Mouse (Mus musculus) midbrain, postnatal 0 days (tissue): Measurements from ENCODE around the gene Tmem208. TPM values are rescaled to one million over a fixed set of nuclear protein-coding genes. Genes with fewer than 3 reads are reported as not detected.

ENCODE experiments used
- ATAC-seq: fragments of 200-750 bp; cut with Nextera tagmentation; 2 replicates; pipeline ENCODE4 v1.8.0; 2017; ENCODE audit warnings: moderate number of reproducible peaks, mild to moderate bottlenecking, moderate TSS enrichment, moderate library complexity; ENCODE audit not compliant: low FRiP score
- DNase-seq: peaks from one replicate; pipeline ENCODE4 v3.0.0-alpha.2; 2015; ENCODE audit warnings: low spot score
- H3K27ac ChIP-seq: fragments of 300-500 bp; sonication (generic); 2 replicates; pipeline ENCODE4 v1.5.1; 2014; ENCODE audit warnings: low read depth, mild to moderate bottlenecking, low read length, mixed read lengths
- H3K27me3 ChIP-seq: fragments of 300-500 bp; sonication (generic); 2 replicates; pipeline ENCODE4 v1.6.1; 2014; ENCODE audit warnings: low read length, control low read depth, mixed read lengths; ENCODE audit not compliant: insufficient read depth
- H3K36me3 ChIP-seq: fragments of 300-500 bp; sonication (generic); 2 replicates; pipeline ENCODE4 v1.6.1; 2014; ENCODE audit warnings: low read length, control low read depth, mixed read lengths; ENCODE audit not compliant: insufficient read depth
- H3K4me1 ChIP-seq: fragments of 300-500 bp; sonication (generic); 2 replicates; pipeline ENCODE4 v1.6.1; 2014; ENCODE audit warnings: mild to moderate bottlenecking, control low read depth, antibody characterized with exemption, low read length, mixed read lengths; ENCODE audit not compliant: insufficient read depth
- H3K4me2 ChIP-seq: fragments of 300-500 bp; sonication (generic); 2 replicates; pipeline ENCODE4 v1.6.1; 2014; ENCODE audit warnings: low read depth, mild to moderate bottlenecking, low read length, mixed read lengths; ENCODE audit not compliant: poor library complexity, severe bottlenecking
- H3K4me3 ChIP-seq: fragments of 300-500 bp; sonication (generic); 2 replicates; pipeline ENCODE4 v1.5.1; 2014; ENCODE audit warnings: low read depth, mild to moderate bottlenecking, low read length, moderate library complexity
- H3K9ac ChIP-seq: fragments of 300-500 bp; sonication (generic); replicated peaks from 2 replicates; pipeline ENCODE4 v1.6.1; 2014; ENCODE audit warnings: mild to moderate bottlenecking, low read length, moderate library complexity, mixed read lengths; ENCODE audit not compliant: poor library complexity, severe bottlenecking
- H3K9me3 ChIP-seq: fragments of 300-500 bp; sonication (generic); 2 replicates; pipeline ENCODE4 v1.6.1; 2016; ENCODE audit warnings: low read length, control low read depth
- CTCF ChIP-seq: IDR thresholded peaks from 2 replicates; pipeline ENCODE4 v1.5.1; 2016; ENCODE audit warnings: antibody characterized with exemption, mild to moderate bottlenecking
- WGBS: fragments of 180-500 bp; shearing (Covaris S2); extraction: QIAGEN DNeasy Blood & Tissue Kit; methylation state at CpG from one replicate; pipeline ENCODE4 v1.1.7; 2014; 5-methylcytosine and 5-hydroxymethylcytosine counted together
- polyA plus RNA-seq: library from polyadenylated mRNA; unstranded; fragments of >200 nt; fragmentation: Nextera tagmentation; extraction: Ambion mirVana; gene quantifications from 2 replicates; pipeline ENCODE4 v1.2.1, GENCODE M21; 2015
- total RNA-seq: library from RNA; depleted of rRNA; stranded (reverse); fragments of >200 nt; gene quantifications from 2 replicates; pipeline ENCODE4 v1.2.3, GENCODE M21; 2014

The Tmem208 gene
- total and polyA plus RNA-seq, 2 experiments from 2014 or later, result 88.4 to 129 TPM

- peaks cover 15% of the 10 kb centered on the region; the same call in 1 of the 2 replicates for H3K4me1 ChIP-seq
- H3K27me3 ChIP-seq, result no peaks in the 10 kb centered on the region
- 89% methylated on average over 8 of the region's 8 CpGs for WGBS
- H3K9ac ChIP-seq, result no peak overlapping the region
- no peak for TF ChIP-seq CTCF
- H3K9me3 ChIP-seq, result no peaks in the 10 kb centered on the region
- no peak for ATAC-seq
- no peak overlapping the region for H3K4me3 ChIP-seq
- H3K4me2 ChIP-seq, result no peak overlapping the region
- H3K36me3 ChIP-seq, result peaks cover 49% of the 10 kb centered on the region
- H3K27ac ChIP-seq, result no peak overlapping the region
- DNase-seq, result no peak
Observed at GRCm38 (mm10) chr8:105303396-105303795, 22.8 kb upstream of the Tmem208 start.

- Histone ChIP-seq H3K27me3 (no peaks in the 10 kb centered on the region), H3K4me2 (no peak overlapping the region), H3K27ac (no peak overlapping the region), H3K4me3 (no peak overlapping the region), H3K4me1 (peaks cover 10% of the 10 kb centered on the region; the same call in 1 of the 2 replicates), H3K9me3 (no peaks in the 10 kb centered on the region), H3K9ac (0 out of 2 replicates have a peak overlapping the region, but pooled peaks have one; percentile 8), H3K36me3 (peaks cover 52% of the 10 kb centered on the region)
- WGBS, result 86% methylated on average over 9 of the region's 9 CpGs
- TF ChIP-seq CTCF, result no peak
- ATAC-seq, result no peak
- DNase-seq, result no peak
Observed at GRCm38 (mm10) chr8:105303874-105304273, 22.3 kb upstream of the Tmem208 start.

DNA sequence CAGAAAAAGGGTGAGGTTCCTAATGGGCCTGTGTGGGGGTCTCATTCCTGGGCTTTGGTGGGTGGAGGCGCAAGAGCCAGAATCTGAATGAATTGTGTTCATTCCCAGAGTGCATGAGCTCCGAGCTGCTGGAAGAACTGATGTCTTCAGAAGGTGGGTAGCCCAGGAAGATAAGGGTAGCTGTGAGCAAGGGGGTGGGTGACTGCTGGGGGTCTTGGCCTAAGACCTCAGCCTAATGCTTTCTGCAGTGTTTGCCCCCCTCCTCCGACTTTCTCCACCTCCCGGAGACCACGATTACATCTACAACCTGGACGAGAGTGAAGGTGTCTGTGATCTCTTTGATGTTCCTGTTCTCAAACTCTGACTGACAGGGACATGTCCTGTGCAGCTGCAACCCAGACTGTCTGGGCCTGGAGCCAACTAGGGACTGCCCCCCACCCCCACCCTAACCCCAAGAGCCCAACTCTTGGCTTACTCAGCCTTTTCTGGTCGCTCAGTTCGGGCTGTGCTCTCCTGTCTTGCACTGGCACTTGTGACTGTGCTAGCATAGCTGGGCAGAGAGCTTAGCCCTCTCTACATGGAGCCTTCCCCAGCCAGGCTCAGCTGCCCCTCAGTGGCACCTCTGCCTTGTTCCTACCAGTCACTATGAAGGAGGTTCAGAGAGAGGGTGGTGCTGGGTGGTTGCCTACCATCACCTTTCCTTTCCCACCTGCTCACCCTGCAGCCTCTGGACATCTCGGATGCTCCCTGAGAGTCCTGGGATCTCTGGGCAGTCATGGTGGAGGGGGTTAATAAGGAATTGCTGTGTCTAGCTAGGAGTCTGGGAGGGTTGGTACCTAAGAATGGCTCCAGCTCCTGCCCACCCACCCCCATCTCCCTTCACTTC is 21.6 kb upstream of the Tmem208 start:
- Histone ChIP-seq H3K4me3 (no peak overlapping the region), H3K9ac (0 out of 2 replicates have a peak overlapping the region, but pooled peaks have one; percentile 8), H3K4me2 (no peak overlapping the region), H3K4me1 (peaks cover 9% of the 10 kb centered on the region; the same call in 1 of the 2 replicates), H3K27me3 (no peaks in the 10 kb centered on the region), H3K27ac (no peak overlapping the region), H3K36me3 (peaks cover 52% of the 10 kb centered on the region), H3K9me3 (no peaks in the 10 kb centered on the region)
- no peak for TF ChIP-seq CTCF
- ATAC-seq (no peak), DNase-seq (no peak)
- WGBS, result 64% methylated on average over 9 of the region's 9 CpGs

DNA sequence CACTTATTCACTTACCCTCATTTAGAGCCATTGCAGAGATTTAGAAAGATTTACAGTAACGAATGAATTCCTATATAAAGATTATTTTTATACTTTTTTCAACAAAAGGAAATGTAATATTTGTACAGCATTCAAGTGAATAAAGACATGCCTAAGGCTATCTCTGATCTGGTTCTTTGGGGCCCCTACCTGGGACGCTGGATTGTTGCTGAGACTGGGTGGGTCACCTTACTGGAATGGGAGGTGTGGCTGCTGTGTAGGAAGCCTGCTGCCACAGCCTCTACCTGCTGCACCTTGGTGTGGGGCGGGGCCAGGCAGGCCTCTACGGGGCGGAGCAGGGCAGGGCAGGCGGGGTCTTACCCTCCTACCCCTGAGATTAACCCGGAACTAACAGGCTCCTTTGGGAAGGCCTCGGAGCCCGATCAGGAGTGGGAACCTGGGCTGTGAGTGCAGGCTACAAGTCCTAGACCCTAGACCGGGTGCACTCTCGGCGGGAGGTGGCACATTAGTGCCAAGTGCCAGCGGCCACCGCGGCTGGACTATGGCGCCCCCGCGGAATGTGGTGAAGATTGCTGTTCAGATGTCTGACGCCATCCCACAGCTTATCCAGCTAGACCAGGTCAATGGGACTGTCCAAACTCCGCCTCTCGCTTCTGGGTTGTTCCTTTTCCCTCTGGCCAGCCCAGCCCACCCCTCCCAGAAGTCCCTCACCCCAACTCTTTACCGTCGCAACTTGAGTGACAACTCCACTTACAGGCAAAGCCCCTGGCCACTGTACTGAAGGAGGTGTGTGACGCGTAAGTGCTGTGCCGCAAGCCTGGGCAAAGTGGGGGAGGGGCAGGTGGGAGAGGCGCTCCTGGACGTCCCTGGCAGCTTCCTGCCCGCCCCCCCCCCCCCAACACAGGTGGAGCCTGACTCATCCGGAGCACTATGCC is 20.7 kb upstream of the Tmem208 start, which contains the start of gene Elmo3:
Gene Elmo3 (plus strand): TSS at position 391 of the 935 bp plus-strand sequence.
- peak within 1 kb of the TSS; percentile 10; the same call in 1 of the 2 replicates for H3K4me3 ChIP-seq
- DNase-seq, result peak; percentile 55
- peak within 1 kb of the TSS; percentile 47 for H3K4me2 ChIP-seq
- H3K36me3 ChIP-seq, result peaks cover 53% of the 10 kb centered on the region
- no peaks in the 10 kb centered on the region for H3K27me3 ChIP-seq
- peaks cover 9% of the 10 kb centered on the region; the same call in 1 of the 2 replicates for H3K4me1 ChIP-seq
- TF ChIP-seq CTCF, result peak; percentile 28; the same call in 1 of the 2 replicates
- ATAC-seq, result peak; percentile 51
- H3K27ac ChIP-seq, result no peak within 1 kb of the TSS
- no peaks in the 10 kb centered on the region for H3K9me3 ChIP-seq
- H3K9ac ChIP-seq, result peak within 1 kb of the TSS; percentile 44
- 9% methylated on average over 30 of the region's 30 CpGs for WGBS

- H3K36me3 ChIP-seq, result peaks cover 48% of the 10 kb centered on the region
- DNase-seq, result no peak
- peak; percentile 15; the same call in 1 of the 2 replicates for ATAC-seq
- no peaks in the 10 kb centered on the region for H3K27me3 ChIP-seq
- no peak overlapping the region for H3K27ac ChIP-seq
- peak overlapping the region; percentile 47 for H3K4me2 ChIP-seq
- H3K9ac ChIP-seq, result peak overlapping the region; percentile 44; the same call in 1 of the 2 replicates
- peaks cover 9% of the 10 kb centered on the region; the same call in 1 of the 2 replicates for H3K4me1 ChIP-seq
- 59% methylated on average over 5 of the region's 5 CpGs for WGBS
- TF ChIP-seq CTCF, result no peak
- no peaks in the 10 kb centered on the region for H3K9me3 ChIP-seq
- no peak overlapping the region for H3K4me3 ChIP-seq
Observed at GRCm38 (mm10) chr8:105306146-105306691, 19.9 kb upstream of the Tmem208 start.
